Mouse (Mus musculus): ENCODE data around the gene Cfl1. TPM values are rescaled to one million over a fixed set of nuclear protein-coding genes. Genes with fewer than 3 reads are reported as not detected.
A peak's percentile ranks its signal among the peaks of the same experiment; 100 is the strongest.
"Not testable (repeated sequence)": the region's sequence is repeated elsewhere in the genome, so short reads cannot be mapped to it uniquely, and the experiment has no call there.

Cfl1 gene
- total RNA-seq, 4 experiments from 2014 or later = 44.8 to 57.2 (median 51.2) TPM

DNA sequence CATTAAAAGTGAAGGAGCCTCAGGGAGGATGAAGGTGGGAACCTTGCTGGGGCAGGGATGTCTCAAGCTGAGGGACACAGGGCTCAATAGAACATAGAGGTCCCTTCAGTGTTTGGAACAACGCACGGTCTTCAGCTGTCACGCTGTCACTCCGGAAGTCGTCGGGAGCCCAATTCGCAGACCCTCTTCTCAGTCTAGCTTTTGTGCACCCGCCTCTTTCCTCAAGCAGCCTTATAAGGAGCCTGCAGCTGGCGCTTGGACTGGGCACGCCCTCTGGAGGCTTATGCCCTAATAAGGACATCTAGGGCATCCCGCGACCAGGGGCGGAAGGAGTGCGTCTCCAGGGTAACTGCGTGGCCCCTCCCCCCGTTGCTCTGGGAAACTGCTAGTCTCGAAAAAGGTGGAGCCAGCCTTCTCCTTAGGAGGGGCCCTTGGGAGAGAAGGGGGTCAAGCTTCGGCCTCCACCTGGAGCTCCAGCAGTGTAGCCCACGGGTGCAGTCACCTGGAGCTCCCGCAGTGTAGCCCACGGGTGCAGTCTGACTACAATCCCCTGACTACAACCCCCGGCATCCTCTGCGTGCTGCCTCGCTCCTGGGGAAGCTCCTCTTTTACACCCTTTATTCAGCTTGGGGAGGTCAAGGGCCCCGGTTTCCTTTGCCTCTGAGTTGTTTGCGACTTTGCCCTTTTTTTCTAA, 1.2 kb upstream of the Cfl1 start:
- peak; percentile 97 to 98 for DNase-seq (ENCODE audit: low spot score in 2 of 2)

DNA sequence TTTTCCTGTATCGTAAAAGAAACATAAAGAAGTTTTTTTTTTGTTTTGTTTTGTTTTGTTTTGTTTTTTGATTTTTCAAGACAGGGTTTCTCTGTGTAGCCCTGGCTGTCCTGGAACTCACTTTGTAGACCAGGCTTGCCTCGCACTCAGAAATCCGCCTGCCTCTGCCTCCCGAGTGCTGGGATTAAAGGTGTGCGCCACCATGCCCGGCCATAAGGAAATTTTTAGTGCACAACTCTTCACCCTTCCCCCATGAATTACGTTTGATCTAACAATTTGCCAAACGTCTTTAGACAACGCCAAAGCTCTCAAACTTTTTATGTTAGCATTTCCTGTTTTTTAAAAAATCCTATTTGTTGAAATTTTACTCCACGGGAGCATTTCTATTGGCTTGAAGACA, 534 bp upstream of the Cfl1 start:
- DNase-seq (ENCODE audit: low spot score in 2 of 2) = not testable (repeated sequence)

DNA sequence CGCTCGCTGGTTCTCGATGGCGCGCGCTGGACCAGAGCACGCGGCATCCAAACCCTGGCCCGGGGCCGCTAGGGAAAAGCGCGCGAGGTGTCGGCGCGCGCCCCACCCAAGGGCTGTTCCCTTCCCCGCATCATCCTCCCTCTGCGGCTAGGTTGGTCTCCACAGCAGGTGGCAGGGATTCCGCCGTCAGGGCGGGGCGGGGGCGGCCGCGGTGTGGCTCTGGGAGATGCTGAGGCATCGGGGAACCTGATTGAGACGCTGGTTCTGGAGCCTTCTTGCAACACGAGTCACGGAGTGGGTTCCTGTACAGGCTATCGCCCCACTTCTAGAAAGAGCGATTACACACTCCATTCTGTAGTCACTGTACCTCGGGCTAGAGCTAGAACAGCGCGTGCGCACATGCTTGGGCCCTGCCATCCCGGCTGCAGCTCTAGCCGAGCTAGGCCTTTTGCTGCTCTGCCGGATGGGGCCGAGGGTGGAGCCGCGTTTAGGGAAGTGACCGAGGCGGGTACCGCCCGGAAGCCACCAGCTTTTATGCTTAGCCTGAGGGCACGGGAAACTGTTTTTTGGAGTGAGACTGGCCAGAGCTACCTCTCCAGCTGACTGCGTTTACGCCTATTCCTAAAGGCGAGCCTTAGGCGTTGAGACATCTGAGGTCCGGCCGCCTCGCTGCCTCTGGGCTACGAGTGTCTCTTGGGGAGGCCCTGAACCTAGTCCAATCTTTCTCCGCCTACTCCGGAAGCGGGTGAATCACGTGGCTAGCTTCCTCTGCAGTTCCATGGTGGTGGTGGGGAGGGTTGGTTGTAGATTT, 848 bp downstream of the Cfl1 start:
- DNase-seq (ENCODE audit: low spot score in 2 of 2) = peak; percentile 76 to 77

DNA sequence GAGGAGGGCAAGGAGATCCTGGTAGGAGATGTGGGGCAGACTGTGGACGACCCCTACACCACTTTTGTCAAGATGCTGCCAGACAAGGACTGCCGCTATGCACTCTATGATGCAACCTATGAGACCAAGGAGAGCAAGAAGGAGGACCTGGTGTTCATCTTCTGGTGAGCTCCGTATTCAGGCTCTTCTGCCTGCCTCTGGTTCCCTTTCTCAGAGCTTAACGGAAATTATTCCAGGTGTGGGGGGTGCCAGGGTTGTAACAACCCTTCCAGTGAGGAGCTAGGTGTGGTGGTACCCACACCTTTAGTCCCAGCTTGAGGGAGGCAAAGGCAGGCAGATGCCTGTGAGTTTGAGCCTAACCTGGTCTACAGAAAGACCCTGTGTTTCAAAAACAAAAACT, 2.4 kb downstream of the Cfl1 start:
- no peak for DNase-seq (ENCODE audit: low spot score in 2 of 2)

DNA sequence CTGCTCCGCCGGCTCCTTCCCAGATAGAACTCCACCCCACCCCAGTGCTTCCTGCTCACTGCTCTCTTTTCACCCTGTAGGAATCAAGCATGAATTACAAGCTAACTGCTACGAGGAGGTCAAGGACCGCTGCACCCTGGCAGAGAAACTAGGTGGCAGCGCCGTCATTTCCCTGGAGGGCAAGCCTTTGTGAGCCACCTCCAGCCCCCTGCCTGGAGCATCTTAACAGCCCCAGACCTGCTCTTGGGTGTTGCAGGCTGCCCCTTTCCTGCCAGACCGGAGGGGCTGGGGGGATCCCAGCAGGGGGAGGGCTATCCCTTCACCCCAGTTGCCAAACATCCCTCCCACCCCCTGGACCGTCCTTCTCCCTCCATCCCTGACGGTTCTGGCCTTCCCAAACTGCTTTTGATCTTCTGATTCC, 3.1 kb downstream of the Cfl1 start:
- DNase-seq (ENCODE audit: low spot score in 2 of 2) = not testable (repeated sequence)

DNA sequence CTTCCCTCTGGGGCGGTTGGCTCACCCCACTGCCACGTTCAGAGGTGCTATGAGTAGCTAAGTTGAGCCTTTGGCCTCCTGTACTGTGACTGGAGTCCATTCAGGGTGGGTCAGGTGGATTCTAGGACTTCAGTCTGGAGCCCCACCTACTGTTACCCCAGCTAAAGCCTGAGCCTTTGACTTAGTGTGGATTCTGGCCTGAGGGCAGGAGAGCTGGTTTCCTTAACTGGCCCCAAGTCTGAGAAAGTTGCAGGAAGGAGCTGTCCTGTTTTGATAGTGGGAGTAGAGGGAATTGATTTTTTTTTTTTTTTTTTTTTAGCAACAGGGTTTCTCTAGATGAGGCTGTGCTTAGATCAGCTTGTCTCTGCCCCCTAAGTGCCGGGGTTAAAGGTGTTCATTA, 4.1 kb downstream of the Cfl1 start:
- DNase-seq (ENCODE audit: low spot score in 2 of 2) = no peak

DNA sequence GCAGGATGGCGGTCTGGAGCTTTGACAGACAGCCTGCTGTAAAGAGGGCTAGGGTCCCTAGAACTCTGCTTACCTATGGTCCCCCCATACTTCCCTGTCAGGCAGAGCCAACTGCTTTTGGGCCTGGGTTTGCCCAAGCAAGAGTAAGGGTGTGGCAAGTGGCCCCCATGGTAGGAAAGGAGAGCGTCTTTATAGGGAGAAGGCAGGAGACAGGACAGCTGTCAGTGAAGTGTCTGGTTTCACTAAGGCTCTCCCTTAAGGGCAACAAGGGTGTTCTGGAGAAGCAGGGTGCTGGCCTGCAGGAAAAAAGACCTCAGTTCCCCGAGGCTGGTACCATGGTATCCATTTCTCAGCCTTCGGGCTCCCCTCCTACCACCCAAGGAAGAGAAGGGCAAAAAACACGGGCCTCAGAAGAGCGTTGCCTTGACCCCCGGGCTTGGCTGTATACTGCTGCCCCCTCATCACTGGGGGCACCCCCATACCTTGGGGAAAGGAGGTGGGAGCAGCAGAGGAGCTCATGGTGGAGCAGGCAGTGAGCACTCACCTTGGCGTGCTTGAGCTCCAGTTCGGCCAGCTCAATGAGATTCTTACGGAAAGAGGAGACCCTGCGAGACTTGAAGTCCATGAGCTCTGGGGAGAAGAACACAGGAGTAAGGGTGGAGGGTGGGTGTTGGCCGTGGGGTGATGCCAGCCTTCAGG, 5.2 kb downstream of the Cfl1 start:
- no peak for DNase-seq (ENCODE audit: low spot score in 2 of 2)

DNA sequence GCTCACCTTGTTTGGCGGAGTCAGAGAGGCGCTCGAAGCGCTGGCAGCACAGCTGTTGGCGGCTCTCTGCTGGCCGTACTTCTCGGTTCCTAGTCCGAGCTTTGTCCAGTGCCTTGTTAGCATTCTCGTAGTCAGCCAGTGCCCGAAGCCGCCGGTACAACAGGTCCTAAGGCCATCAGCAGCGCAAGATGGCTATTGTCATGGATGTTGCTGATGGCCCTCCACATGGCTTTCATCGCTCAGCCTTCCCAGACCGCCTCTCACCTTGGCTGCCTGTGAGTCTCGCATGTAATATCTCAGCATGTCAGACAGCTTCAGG, 5.8 kb downstream of the Cfl1 start:
- DNase-seq (ENCODE audit: low spot score in 2 of 2) = no peak

DNA sequence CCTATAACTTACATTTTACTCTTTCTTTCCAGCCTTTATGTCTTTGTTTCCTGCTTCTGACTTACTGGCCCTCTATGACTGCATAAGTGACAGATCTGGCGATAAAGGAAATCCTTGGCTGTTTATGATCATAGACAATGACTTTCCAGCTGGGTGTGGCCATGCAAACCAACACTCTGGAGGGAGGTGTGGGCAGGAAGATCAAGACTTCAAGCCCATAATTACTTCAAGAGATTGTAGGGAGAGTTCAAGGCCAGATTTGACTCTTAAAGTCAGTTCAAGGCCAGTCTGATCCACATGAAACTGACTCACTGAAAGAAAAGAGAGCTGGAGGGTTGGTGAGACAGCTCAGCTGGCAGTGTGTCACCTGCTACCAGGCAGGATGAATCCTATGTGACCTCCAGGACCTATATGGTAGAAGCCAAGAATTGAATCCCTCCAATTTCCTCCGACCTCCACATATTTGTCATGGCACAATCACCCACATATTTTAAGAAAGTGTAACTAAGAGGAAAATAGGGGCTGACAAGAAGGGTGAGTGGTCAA, 10.1 kb downstream of the Cfl1 start:
- DNase-seq (ENCODE audit: low spot score in 2 of 2) = no peak

DNA sequence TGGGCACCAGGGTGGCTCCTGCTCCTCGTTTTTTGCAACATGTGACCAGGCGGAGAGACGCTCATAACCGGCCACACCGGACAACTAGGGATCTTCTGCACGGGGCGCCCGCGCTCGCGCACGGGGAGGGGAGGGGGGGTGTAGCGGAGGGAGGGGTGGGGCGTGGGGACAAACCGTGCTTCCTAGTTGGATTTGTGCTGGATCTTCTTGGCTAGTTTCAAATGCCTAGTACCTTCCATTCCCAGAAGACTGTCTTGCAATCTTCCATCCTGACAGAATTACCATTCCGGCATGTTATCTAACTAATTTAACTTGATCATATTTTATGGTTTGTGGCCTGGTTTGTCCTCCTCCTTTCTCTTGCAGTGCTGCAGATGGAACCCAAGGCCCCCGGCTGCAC, 13.4 kb downstream of the Cfl1 start, which contains the start of gene 1700020D05Rik:
Gene 1700020D05Rik, minus strand, starts transcription at position 101 of the 400 bp plus-strand sequence.
- no peak for DNase-seq (ENCODE audit: low spot score in 2 of 2)

DNA sequence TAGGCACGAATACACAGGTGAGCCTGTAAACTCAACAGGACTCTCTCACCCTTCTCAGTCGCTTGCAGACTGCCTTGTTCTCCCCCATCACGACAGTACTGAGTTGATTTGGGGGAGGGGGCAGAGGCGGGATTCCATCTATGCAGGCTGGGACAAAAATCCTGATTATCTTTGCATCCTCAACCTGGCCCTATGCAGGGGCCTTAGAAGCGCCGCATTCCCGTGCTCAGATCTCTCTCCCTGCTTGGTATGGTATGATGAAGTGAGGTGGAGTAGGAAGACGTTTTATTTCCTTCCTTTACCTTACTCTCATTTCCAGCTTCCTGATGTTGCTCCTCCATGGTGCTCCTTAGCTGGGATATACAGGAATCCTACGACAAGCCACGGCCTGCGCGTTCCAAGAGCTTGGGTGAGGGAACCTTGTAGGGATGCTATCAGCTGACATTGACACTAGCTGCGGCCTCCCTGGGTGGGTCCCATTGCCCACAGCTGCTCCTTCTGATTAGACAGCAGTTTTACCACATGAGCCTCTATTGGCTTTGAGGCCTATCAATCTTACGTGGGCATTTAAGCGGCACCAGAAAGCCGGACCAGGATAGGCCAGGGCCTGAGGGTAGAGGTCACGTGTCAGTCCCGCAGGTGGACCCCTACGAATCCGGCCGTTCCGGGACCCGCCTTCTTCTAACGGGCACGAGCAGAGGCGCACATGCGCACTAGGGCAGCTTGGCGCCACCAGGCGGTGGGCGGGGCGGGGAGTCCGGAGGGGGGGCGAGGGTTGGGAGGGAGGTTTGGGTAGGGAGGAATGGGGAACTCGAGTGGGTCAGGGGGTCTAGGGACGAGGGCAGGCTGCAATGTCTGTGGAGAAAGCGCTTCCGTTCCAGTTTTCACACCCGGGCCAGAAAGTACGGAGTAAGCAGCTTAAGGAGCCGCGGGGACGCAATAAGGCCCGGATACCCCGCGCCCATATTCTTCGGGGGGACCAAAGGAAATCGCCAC, 20.1 kb downstream of the Cfl1 start, which contains the start of gene Snx32:
Gene Snx32, minus strand, starts transcription at position 508 of the 996 bp plus-strand sequence.
- peak; percentile 96 to 99 for DNase-seq (ENCODE audit: low spot score in 2 of 2)

DNA sequence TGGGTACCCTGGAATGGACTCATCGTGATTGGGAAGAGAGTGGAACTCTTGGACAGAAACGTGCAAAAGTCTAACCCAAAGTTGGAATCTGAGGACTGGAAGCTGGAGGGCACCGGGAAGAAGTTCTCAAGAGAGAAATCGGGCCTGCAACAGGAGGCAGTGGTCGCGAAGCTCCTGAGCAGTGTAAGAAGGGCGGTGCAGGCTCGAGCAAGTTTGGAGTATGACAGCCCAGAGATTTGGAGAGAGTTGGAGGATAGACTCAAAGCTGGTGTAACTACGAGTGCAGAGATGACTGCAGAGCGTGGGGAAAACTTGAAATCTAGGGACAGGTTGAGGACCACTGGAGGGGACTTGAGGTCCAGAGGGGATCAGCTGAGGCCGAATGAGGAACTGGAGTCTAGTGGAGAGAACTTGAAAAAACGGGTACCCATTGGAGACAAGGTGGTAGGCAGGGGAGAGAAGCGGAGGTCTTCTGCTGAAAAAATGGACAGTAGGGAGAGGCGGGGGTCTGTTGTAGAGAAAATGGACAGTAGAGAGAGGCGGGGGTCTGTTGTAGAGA, 20.9 kb downstream of the Cfl1 start:
- DNase-seq (ENCODE audit: low spot score in 2 of 2) = no peak

DNA sequence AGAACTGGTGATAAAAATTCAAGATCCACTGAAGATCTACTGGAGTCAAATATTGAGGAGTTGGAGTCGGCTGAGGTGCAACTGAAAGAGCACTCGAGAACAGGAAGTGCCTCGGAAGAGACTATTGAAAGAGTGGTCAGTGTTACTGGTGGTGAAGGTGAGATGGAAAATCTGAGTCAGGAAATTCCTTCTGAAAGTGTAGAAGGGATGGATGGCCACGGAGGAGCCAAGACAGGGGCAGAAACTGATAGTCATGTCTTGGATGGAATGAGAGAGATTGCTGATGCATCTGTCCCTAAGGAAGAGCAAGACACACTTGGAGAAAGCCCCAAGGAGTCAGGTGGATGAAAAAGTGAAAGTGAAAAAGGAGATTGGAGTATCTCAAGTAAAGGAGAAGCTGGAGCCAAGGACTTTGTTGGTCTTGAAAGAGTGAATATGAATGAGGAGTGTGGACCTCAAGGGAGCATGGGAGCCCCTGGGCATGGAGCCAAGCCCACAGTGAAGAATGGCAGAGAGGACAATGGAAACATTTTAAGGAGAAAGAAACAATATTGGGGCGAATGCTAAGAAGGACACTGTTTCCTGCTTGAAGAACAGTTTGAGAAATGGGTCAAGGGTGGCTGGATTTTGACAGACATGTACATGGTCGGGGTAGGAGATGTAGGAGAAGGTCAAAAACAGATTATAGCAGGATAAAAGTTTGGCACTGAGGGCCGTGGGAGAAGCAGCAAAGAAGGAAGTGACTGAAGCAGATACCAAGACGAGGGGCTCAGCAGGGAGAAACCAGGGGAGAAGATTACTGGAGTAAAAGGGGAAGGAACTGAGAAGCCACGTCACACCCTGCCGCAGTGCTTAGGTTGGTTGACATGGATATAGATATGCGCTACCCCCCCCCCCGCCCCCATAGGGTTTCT, 22.1 kb downstream of the Cfl1 start:
- no peak for DNase-seq (ENCODE audit: low spot score in 2 of 2)

DNA sequence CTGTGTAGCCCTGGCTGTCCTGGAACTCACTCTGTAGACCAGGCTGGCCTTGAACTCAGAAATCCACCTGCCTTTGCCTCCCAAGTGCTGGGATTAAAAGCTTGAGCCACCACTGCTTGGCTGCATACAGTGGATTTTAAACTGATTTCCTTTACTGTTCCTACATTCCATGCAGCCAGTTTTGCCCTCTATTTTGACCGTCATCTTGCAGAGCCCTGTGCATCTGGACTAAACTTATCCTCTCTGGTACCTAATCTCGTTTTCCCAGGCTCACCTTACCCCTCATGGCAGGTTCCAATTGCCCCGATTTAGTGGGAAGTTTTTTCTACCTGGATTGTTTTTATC, 22.7 kb downstream of the Cfl1 start:
- DNase-seq (ENCODE audit: low spot score in 2 of 2) = no peak

DNA sequence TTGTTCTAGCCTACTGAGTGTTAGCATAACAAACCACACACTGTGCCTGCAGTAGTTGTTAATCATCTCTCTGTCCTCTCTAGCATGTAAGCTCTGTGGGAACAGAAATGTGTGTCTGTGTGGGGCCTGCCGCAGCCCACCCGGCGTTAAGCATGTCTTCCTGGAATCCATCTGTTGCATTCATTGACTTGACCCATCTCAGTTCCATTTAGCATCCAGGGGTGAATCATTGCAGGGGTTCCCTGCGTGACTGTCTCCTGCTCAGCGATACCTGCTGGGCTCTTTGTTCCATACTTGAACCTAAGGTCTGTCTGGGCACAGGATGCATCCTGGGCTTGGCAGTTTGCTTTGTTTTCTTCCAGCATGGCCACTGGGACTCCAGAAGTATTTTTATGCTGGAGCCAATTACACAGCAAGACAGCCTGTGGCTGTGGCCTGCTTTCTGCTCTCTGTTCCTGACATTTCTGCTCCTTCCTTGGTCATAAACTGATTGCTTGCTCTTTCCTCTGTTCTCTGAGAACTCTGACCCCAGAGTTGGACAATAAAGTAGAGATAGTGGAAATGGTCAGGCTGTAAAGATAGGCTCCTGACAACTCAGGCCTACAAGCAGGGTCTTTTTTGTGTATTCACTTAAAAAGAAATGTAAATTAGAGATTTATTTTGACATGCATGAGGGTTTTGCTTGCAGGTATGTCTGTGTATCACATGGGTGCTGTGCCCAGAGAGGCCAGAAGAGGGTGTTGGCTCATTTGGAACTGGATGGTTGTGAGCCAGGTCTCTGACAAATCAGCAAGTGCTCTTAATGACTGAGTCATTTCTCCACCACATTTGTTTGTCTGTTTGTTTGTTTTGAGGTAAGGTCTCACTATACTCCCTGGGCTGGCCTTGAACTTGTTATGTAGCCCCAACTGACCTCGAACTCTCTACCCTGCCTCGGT, 25.9 kb downstream of the Cfl1 start:
- DNase-seq (ENCODE audit: low spot score in 2 of 2) = no peak

DNA sequence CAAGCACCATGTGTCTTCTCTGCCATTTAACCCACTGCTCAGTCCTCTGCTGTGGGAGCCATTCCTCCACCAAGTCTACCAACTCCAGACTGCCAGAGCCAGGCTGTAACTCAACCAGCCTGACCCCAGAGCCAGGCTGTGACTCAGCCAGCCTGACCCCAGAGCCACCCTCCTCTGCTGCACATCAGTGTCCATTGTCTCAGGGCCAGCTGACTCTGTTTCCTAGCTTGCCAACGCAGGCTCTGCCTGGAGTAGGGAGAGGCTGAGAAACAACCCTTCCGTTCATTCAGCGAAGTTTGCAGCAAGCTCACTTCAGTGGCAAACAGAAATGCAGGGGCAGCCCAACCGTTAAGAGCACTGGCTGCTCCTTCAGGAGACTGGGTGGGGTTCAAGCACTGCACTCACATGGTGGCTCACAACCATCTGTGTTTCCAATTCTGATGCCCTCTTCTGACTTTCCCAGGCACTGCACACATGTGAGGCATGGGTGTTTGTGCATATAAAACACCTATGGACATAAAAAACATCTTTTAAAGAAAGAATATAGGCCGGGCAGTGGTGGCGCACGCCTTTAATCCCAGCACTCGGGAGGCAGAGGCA, 26.8 kb downstream of the Cfl1 start:
- DNase-seq (ENCODE audit: low spot score in 2 of 2) = no peak

DNA sequence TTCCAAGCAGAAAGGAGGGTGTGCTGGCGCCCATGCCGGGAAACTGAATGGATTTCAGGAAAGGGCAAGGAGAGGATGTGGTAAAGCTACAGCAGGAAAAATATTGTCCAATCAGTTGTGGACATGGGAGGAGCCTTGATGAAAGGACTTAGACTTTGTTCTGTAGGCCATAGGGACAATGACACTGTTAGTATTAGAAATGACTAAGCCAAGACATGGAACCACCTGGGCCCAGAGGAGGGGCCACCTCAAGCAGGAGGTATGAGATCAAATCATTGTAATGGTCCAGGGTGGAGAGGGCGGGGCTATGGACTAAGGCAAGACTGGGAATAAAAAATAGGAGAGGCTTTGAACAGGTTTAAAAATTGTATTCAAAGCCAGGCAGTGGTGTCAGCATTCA, 28.5 kb downstream of the Cfl1 start:
- no peak for DNase-seq (ENCODE audit: low spot score in 2 of 2)

DNA sequence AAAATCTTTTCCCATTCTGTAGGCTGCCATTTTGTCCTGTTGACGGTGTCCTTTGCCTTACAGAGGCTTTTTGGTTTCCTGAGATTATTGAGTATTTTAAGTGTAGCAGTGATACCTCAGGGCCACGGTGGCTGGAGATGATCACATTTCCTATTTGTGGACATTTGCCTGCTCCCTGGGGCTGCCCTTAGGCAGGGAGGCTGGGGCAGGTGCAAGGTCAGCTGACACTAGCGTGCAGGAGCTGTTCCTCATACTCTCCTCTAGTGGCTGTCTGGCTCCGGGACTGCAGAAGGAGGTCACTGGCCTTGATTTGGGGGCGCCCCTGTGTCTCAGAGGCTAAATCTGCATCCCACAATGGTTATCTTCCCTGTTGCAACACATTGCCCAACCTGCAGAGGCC, 34.9 kb downstream of the Cfl1 start:
- DNase-seq (ENCODE audit: low spot score in 2 of 2) = peak in 1 of 2 experiments; percentile 8

Data from gastrocnemius, adult 8-10 months (tissue).